Mouse (Mus musculus): ENCODE measurements at regions not wholly inside any gene's neighbourhood (a gene's known extent, or its start where the extent isn't known, plus 50 kb on each side); places are given as distances from the start of the nearest gene placed in this dataset.

- no peak for ATAC-seq (ENCODE audit: insufficient number of reproducible peaks, low FRiP score, low TSS enrichment)
These were observed 103.8 kb upstream of the Gm15217 start for GRCm38 (mm10) chr14:46275455-46275854.

GRCm38 (mm10) chr14:46276926-46277831 lies 102.0 kb upstream of the Gm15217 start:
- no peak for ATAC-seq (ENCODE audit: insufficient number of reproducible peaks, low FRiP score, low TSS enrichment)

- no peak for ATAC-seq (ENCODE audit: insufficient number of reproducible peaks, low FRiP score, low TSS enrichment)
These were observed 101.2 kb upstream of the Gm15217 start for GRCm38 (mm10) chr14:46277832-46278611.

GRCm38 (mm10) chr14:46292398-46292797 lies 86.8 kb upstream of the Gm15217 start:
- ATAC-seq (ENCODE audit: insufficient number of reproducible peaks, low FRiP score, low TSS enrichment), result no peak

GRCm38 (mm10) chr14:46296275-46296674 lies 82.9 kb upstream of the Gm15217 start:
- no peak for ATAC-seq (ENCODE audit: insufficient number of reproducible peaks, low FRiP score, low TSS enrichment)

GRCm38 (mm10) chr14:46300546-46300945 lies 78.7 kb upstream of the Gm15217 start:
- ATAC-seq (ENCODE audit: insufficient number of reproducible peaks, low FRiP score, low TSS enrichment), result no peak

GRCm38 (mm10) chr14:46302601-46303000 lies 76.6 kb upstream of the Gm15217 start:
- ATAC-seq (ENCODE audit: insufficient number of reproducible peaks, low FRiP score, low TSS enrichment), result no peak

GRCm38 (mm10) chr14:46305267-46305666 lies 73.9 kb upstream of the Gm15217 start:
- ATAC-seq (ENCODE audit: insufficient number of reproducible peaks, low FRiP score, low TSS enrichment), result no peak

GRCm38 (mm10) chr14:46313064-46313463 lies 66.2 kb upstream of the Gm15217 start:
- no peak for ATAC-seq (ENCODE audit: insufficient number of reproducible peaks, low FRiP score, low TSS enrichment)

GRCm38 (mm10) chr14:46316521-46316920 lies 62.7 kb upstream of the Gm15217 start:
- no peak for ATAC-seq (ENCODE audit: insufficient number of reproducible peaks, low FRiP score, low TSS enrichment)

GRCm38 (mm10) chr14:46317406-46318045 lies 61.7 kb upstream of the Gm15217 start:
- ATAC-seq (ENCODE audit: insufficient number of reproducible peaks, low FRiP score, low TSS enrichment), result no peak

GRCm38 (mm10) chr14:46328064-46328463 lies 51.1 kb upstream of the Gm15217 start:
- ATAC-seq (ENCODE audit: insufficient number of reproducible peaks, low FRiP score, low TSS enrichment), result no peak
